Mouse (Mus musculus) CD4-positive helper T cell, adult 2 months (primary cell): ENCODE results near the gene Itgb4.

Source experiments
- DNase-seq: peaks from one replicate; pipeline ENCODE4 v3.0.0-alpha.2; 2012; ENCODE audit warnings: low read depth, missing footprints, low spot score

Itgb4 gene

DNA sequence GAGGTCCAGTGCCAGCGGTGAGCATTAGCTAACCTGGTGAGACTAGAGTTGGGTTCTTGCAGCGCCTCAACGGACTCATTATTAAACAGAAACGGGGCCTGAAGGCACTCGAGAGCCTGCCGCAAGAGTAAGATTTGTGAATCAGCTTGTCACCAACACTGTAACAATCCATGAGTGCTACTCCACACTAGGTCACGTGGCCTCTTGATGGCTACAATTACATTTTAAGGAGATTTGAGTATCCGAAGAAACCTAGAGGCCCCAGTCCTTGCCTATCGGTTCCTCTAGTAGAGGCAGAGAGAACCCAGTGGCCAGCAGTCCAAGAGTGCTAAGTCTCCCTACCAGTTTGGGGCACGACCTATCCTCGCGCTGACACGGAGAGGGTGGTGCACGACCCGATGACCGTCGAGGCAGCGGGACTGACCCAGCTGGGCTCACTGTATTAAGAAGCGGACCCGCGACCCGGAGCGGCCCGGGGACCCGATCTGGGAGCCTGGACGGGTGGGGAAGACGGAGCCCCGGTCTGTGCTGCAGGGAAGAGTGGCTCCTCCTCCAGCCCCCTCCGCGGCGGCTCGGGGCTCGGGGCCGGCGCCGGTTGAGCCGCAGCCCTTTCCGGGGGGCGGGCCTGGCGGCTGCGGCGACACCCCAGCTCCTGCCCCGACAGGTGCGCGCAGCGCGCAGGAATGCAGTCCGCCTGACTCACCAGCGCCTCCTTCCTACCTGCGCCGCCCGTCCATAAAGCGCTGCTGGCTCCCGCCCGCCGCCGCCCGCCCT, at the start of gene Itgb4:
Itgb4 (plus strand) TSS at position 401 of the 774 bp plus-strand sequence.
- peak; percentile 69 for DNase-seq

DNA sequence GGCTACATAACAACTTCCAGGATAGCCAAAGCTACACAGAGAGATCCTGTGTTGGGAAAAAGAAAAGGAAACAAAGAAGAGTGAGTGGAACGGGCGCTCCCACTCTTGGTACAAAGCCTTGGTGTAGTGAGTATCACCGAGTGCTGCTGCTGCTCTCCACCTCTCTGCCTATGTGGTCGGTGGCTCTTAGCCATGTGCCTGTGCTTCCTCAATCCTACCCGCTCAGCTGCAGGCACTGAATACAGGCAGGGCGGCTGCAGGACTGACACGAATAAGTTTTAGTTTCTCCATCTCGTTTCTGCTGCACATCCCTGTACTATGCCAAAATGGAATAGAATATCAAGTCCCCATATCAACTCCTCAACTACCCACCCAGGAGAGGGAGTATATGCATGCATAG, 45.5 kb upstream of the Itgb4 start:
- no peak for DNase-seq

DNA sequence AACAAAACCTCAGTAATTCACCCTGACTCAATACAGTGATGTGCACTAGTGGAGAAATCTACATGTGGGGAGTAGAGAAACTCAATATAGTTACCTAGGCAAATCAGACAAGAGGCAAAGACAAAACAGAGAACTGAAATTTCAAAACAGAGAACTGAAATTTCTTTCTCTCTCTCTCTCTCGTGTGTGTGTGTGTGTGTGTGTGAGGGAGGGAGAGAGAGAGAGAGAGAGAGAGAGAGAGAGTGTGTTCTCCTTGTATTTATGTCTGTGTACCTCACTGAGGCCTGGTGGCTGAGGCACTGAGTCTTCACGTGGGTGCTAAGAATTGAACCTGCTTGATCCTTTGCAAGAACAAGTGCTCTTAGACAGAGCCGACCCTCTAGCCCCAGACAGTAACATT, 44.7 kb upstream of the Itgb4 start:
- no peak for DNase-seq

DNA sequence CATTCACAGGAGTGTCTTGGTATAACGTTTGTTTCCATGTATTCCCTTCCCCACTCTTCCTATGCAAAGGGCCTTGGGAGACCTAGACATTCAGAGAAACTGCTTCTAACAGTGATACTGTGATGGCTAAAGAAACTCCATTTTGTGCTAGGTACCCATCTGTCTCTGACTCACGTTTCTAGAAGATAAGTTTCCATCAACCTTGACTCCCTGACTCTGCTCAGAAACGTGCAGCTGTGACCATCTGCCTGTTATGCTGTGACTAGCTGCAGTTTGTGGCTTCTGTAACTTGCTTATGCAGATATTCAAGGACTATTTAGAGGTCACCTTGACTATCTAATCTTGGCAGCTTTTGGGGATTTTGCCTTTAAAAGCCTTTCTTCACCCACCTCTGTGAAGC, 43.3 kb upstream of the Itgb4 start:
- no peak for DNase-seq

DNA sequence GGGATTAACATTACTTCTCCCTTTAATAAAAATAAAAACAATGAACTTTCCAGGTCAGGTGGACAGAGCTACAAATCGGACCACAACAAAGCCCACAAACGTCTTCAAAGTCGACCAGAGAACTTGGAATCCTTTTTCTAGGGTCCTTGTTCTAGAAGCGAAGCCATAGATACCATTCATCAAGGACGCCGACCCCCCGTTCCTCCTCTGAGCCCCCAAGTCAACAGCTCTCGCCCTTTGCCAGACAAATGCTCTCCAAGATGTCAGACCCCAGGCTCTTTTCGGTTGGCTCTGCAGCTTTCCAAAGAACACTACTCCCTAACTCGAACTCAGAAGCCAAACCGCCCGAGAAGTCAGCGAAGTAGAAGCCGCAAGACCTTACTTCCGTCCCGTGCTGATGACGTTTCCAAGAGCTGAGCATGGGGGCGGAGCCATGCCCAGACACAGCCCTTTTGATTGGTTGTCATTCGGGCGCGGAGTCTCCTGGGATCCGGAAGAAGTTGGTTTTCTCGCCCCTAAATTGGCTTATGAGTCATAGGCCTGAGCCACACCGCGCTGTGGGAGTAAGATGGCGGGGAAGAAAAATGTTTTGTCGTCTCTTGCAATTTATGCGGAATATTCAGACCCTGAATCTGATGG, 41.3 kb upstream of the Itgb4 start, which contains the start of the genes Sap30bp and Recql5:
Sap30bp (plus strand) TSS at position 175 of the 639 bp plus-strand sequence.
Recql5 (minus strand) TSS at position 370 of the 639 bp plus-strand sequence.
- peak; percentile 98 for DNase-seq

DNA sequence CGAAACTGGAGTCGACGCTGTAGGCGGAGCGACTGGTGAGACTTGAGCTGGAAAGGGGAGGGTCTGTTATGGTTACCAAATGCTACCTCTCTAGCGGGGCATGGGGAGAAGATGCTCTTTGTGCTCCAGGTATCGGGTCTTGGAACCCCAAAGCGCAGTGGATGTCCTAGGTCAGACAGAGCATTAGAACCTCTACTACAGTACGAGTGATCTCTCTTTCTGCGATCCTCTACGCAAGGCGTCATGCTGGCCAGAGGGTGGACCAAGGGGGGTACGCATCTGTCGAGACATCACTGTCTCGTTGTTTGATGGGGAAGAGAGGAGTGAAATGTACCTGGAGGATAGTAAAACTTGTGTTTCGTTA, 40.8 kb upstream of the Itgb4 start:
- no peak for DNase-seq

DNA sequence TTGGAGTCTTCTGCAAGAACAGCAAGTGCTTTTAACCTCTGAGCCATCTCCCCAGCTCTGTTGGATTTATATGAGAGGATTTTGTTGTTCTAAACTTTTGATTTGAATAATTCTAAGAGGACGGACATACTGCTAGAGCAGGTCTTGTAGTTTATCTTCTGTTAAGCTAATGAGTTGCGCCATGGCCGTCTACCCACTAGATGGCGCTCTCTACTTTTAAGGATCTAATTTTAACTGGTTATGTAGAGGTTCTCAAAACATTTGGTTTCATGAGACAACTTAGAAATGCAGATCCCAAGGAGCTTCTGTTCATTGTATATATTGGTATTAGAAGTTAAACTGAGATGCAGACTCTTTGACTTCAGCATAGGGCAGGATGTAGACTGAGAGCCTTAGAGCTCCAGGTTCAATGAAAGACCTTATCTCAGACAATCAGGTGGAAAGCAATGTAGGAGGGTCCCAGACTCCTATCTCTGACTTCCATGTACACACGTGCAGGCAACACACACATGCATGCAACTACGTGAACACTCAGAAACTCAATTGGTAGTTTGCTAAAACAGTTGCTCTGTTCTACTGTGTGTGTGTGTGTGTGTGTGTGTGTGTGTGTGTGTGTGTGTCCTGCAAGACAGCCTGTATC, 34.7 kb upstream of the Itgb4 start:
- DNase-seq: peak; percentile 75

DNA sequence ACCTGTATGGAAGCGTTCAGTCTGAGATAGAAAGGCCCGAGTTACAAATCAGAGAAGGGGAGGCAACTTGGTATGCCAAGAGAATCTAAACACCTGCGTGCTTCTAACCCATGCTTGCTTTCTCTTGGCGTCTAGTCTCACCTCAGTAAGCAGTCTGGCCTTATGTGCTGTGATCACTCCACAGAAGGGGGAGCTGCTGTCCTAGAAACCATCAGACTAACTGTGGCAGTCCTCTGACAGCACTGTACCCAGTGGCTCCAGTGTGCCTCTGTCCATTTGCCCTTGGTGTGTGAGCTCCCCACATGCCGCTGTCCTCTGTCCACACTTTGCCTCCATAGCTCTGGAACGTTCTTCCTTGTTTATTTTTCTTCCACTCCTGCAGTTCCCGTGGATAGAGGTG, 32.5 kb upstream of the Itgb4 start:
- DNase-seq: no peak

DNA sequence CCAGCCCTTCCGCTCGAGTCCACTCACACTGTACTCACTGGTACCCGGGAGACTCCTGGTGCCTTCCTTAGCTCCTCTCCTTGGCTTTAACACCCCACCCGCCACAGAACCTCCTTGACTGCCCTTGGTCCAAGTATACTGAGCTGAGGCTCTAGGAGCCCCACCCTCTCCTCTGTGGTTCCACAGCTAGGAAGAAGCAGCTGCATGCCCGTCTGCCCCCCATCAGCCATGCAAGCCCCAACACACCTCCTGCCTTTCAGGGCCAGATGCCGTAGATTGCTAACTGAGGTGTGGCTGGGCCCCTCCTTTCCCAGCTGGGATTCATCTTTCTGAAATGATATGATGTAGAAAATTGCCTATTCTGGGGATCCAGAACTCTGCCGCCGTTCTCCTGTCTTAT, 29.3 kb upstream of the Itgb4 start:
- DNase-seq: no peak

DNA sequence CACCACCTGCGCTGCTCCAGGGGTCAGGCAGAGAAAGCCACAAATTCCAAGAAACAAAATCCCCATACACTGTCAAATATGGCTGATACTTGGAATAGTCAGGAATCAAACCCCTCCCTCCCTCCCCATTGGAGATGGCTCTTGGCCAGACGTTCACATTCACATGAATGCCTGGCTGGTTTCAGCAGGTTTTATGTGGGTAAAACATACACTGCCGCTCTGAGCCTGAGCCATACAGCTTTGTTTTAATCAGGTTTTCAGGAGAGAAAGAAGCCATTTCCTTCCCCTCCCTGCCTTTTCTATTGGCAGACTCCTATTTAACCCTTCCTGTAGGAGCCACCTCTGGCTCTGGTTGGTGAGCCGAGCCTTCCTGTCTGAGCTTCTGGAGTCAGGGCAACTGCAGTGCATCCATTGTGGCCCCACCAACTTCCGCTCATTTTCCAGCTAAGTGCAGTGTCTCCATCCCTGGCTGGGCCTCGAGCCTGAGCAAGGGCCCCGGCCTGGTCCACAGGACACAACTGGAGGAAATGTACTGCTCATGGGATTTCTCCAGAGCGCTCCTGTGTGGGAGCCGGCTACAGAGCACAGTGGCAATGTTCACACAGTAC, 28.2 kb upstream of the Itgb4 start:
- DNase-seq: no peak

DNA sequence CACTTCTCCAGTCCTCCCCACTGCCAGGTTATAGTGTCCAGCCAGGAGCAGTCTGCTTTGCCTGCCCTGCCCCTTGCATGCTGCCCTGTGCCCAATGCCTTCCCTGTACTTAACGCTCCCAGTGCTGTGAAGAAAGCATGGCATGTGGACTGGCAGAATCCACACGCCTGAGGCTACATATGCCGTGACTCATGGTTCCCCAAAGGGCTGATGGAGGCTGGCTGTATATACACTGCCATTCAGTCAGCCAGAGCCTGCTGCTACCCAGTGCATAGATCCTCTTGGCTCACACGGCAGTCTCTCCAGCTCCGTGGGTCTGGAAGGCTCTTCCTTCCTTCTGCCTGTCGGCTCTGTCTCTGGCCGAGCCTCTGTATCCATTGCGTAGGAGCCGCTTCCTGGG, 26.2 kb upstream of the Itgb4 start:
- no peak for DNase-seq

DNA sequence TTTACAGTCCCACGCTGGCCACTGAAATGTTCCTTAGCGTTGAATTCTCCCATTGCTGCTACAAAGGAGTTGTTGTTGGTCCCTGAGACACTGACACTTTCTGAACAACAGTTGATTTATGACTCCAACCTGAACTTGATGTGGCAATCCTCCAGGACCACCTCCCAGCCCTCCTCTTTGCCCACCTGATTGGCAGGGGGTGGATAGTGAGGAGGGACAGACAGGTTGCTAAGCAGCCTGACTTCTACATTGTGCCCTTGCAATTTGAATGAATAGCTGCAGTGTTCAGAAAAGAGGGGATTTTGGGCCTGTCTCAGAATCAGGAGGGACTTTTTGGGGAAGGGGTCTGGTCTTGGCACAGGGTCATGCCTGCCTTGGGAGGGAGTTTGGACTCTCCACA, 23.8 kb upstream of the Itgb4 start:
- no peak for DNase-seq

DNA sequence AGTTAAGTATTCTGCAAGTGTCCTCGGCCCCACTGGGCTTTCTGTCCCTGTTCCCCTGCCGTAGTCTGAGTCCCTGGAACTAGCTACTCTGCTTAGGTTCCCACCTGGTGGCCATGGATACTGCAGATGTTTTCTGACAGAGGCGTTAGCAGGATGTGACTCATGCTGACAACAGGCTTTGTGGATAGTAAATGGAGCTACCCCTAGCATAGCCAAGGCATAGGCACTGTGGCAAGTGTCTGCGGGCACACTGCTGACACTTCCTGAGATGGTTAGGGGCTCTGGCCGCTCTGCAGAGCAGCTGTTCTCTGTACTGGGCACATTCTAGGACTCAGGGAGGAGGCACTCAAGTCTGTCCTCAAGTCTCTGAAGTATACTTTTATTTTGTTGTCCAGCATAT, 19.8 kb upstream of the Itgb4 start:
- peak; percentile 59 for DNase-seq

DNA sequence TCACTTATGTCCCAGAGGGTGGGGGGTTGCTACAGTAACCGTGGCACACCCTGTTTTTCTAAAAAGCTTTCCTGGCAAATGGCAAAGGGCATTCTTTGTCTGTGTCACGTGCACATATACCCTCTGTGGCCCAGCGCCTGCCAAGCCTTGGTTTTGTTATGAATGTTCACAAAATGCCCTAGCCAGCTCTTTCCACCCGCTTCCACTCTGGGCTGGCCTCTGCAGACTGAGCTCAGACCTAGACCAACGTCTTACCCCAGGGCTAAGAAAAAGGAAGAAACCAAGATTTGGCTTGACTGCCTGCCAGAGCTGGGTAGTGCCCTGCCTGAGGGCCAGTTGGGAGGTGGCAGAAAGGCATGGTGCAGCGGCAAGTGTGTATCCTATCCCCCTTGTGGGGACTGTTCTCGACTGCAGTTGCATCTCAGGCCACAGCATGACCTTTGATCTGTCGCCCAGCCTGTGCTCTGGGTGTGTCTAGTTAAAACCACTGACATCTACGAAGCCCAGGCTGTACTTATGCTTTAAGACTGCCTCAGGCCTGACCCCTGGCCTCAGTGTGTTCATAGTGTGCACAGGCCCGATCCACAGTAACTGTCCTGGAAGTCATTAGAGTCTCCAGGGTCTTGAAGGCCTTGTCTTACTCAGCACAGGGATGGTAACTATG, 19.2 kb upstream of the Itgb4 start:
- DNase-seq: peak; percentile 43

DNA sequence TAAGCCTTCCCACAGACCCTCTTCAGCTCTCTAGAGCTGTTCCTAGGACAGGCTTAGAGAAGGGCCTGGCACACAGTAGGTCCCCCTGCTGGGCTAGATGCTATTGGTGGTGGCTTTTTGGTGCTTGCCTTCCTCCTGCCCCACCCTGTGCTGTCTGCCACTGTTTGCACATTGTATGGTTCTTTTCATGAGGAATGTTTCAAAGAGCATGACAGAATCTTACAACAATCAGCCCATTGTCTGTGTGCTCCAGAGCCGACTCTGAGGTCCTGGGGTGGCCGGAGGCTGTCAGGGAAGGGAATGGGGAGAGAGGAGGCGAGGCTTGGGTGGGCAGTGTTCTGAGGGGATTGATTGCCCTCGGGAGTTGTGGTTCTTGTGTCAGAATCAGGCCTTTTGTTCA, 18.1 kb upstream of the Itgb4 start:
- DNase-seq: no peak

DNA sequence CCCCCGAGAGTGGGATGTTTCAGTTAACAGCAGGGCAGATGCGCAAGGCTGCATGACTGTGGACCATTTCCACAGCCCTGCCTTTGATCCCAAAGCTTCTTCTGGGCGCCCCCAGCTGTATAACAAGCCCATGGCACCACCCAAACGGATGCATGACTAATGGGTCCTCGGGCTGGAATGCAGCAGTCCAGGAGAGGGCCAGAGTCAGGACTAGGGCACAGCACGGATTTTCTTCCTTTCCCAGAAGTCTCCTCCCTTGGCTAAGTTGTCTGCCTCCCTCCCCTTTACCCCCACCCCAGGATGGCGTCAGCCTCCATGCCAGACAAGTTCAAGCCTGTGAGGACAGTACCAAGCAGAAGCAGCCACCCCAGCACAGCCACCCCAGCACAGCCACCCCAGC, 16.5 kb upstream of the Itgb4 start:
- no peak for DNase-seq

DNA sequence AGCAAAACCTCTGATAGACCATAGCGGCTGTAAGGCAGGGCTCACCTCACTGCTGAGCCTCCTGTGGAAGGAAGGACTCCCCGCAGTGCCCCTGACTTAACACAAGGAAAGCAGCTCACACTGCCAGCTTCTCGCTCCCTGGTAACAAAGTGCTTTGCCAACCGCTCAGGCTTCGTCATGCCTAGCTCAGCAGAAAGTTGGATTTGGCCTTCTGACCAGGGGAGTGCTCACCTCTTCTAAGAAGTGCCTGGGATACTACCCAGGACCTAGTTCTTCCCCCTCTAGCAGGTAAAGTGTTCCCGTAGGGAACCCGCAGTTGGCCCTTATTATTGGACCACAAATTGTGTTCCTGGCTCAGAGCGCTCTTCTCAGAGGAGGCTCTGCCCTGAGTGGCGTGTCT, 15.5 kb upstream of the Itgb4 start:
- no peak for DNase-seq

DNA sequence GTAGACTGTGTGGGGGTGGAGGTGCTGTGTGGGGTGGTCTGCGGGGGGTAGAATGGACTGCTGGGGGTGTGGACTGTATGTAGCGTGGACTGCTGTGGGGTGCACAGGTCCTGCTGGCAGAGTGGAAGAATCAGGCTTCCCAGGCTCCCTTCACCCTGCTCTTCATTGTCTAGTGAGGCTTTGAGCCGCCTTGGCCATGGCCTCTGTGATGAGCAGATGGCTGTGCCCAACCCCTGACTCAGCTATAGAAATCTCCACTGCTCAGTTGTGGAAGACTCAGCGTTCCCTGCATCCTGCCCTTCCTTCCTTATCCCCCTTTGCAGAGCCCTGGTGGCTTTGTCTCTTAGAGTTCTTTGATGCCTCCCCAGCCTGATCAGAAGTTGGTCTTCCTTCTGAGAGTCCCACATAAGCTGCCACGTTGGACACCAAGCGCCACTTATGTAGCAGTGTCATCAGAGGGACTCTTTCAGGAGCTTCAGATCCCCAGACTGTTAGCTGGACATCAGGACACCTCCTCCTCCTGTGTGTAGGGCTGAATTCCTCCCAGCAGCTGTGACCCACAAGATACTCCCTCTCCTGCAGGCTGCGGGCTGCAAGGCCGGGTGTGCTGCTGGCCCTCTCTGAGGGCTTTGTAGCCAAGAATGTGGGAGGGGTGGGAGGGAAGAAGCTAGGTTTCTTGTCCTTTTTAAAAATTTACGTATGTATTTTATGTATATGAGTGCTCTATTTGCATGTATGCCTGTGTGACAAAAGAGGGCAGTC, 11.7 kb upstream of the Itgb4 start:
- DNase-seq: no peak

DNA sequence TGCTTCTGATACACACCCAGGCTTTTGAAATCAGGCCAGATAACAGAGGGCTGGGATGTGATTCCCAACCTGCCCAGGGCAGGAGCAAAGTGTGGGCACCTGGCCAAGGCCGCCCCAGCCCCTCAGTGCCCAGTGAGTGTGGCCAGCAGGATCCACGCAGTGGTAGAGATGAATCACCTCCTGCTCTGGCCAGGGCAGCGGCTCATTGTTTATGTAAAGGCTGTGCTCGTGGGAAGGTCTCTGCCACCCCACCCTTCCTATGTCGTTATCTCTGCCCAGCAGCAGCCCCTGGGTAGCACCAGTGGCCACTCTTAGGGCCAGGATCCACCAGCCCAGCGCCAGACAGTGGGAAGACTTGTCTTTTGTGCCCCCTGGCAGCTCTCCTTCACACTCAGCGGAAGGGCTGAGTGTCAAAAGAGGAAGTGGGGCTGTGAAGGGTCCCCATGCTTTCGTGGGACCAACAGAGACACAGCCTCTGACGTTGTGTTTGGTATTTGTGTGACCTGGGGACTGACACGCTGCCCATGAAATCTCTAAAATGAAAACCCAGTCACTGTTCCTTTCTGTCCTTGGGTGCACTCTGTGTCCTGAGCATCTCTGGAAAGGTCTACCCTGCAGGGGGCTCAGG, 9.4 kb upstream of the Itgb4 start:
- no peak for DNase-seq

DNA sequence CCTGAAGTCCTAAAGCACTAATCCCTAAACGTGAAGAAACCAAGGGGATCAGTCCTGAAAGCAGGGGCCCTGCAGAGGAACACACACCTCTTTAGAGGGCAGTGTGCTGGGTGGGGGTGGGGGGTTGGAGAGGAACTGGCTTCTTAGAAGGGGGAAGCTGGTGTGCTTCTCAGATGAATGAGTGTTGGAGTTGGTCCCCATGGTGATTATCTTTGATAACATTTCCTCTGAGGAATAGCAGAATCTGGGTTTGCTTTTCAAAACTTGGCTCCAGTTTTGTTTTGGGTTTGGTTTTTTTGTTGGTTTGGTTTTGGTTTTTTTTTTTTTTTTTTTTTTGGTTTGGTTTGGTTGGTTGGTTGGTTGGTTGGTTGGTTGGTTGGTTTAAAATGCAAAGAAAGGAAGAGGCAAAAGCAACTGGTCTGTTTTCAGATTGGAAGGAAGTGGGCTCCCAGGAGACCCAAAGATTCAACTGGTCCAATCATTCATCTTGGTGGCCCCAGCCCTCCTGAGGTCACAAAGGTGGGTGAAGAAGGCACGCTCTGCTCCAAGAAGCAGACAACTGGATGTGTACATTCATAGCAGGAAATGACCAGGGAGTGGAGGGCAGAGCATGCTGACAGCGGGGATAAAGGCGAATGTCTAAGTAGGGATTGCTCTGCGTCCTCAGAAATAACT, 5.6 kb upstream of the Itgb4 start:
- peak; percentile 15 for DNase-seq
